17 mouse cellular contexts compared by ENCODE assay signal in genomic region chr6:6690188-6690587, GRCm38 (mm10).
"Had no signal": no experiment of that assay in that cellular context is flagged by ENCODE, and none has a peak within 500 bp of the region (broad histone marks: within the 10 kb centered on the region; RNA-seq: fewer than 3 reads in every experiment).

No protein-coding gene starts in this region.

- H3K27me3 ChIP-seq: liver, embryonic 15.5 days; lung, embryonic 15.5 days; megakaryocyte, embryonic 14.5 days; midbrain, embryonic 13.5 days; midbrain, embryonic 15.5 days; neural tube, embryonic 12.5 days; stomach, embryonic 15.5 days had no signal

- H3K4me1 ChIP-seq: liver, embryonic 15.5 days; lung, embryonic 15.5 days; megakaryocyte, embryonic 14.5 days; midbrain, embryonic 13.5 days; midbrain, embryonic 15.5 days; neural tube, embryonic 12.5 days; stomach, embryonic 15.5 days had no signal

- H3K4me2 ChIP-seq: liver, embryonic 15.5 days; lung, embryonic 15.5 days; midbrain, embryonic 11.5 days; midbrain, embryonic 13.5 days; midbrain, embryonic 15.5 days; neural tube, embryonic 12.5 days; stomach, embryonic 15.5 days had no signal

- DNase-seq: liver, postnatal 0 days; lung, postnatal 14 days; lung, postnatal 36 days; right cerebral cortex, postnatal 14 days; thymus, adult 2 months; thymus, postnatal 25 days; thymus, postnatal 4 days had no signal

- H3K36me3 ChIP-seq: liver, embryonic 15.5 days; lung, embryonic 15.5 days; midbrain, embryonic 13.5 days; midbrain, embryonic 15.5 days; neural tube, embryonic 12.5 days; stomach, embryonic 15.5 days had no signal

- H3K27ac ChIP-seq: liver, embryonic 15.5 days; lung, embryonic 15.5 days; macrophage; midbrain, embryonic 13.5 days; midbrain, embryonic 15.5 days; neural tube, embryonic 12.5 days; stomach, embryonic 15.5 days; stomach, postnatal 0 days had no signal

- ATAC-seq: liver, postnatal 0 days; midbrain, embryonic 13.5 days; midbrain, embryonic 15.5 days had no signal

- H3K4me3 ChIP-seq: liver, embryonic 15.5 days; lung, embryonic 15.5 days; megakaryocyte, embryonic 14.5 days; midbrain, embryonic 13.5 days; midbrain, embryonic 15.5 days; neural tube, embryonic 12.5 days; stomach, embryonic 15.5 days had no signal

- H3K9ac ChIP-seq: liver, embryonic 15.5 days; liver, postnatal 0 days; lung, embryonic 15.5 days; midbrain, embryonic 13.5 days; midbrain, embryonic 15.5 days; neural tube, embryonic 12.5 days; stomach, embryonic 15.5 days had no signal

- H3K9me3 ChIP-seq: liver, embryonic 15.5 days; lung, embryonic 15.5 days; megakaryocyte, embryonic 14.5 days; midbrain, embryonic 13.5 days; midbrain, embryonic 15.5 days; neural tube, embryonic 12.5 days; stomach, embryonic 15.5 days had no signal
